Mouse (Mus musculus) olfactory bulb, adult 2 months (tissue): Measurements from ENCODE around the gene Trub2.

ENCODE experiments used
- CTCF ChIP-seq: fragments of 200-500 bp; IDR thresholded peaks from 2 replicates; pipeline ENCODE4 v1.5.1; 2012; ENCODE audit warnings: low read depth, mild to moderate bottlenecking, low read length, moderate library complexity; ENCODE audit not compliant: insufficient read depth
- POLR2A ChIP-seq: fragments of 200-500 bp; IDR thresholded peaks from 2 replicates; pipeline ENCODE4 v1.6.1; 2012; ENCODE audit warnings: mild to moderate bottlenecking, low read depth, low read length, moderate library complexity; ENCODE audit not compliant: insufficient read depth

GRCm38 (mm10) chr2:29716691-29717090 lies 71.6 kb downstream of the Trub2 start:
- no peak for TF ChIP-seq CTCF
- TF ChIP-seq POLR2A: no peak
